Mouse (Mus musculus): ENCODE data around the gene Mybbp1a.

- TF ChIP-seq CTCF (IDR thresholded peaks at IDR 0.05; ENCODE audit: borderline replicate concordance, insufficient read depth, low read depth, low read length) (no peak), POLR2A (IDR thresholded peaks at IDR 0.05; ENCODE audit: borderline replicate concordance, insufficient read depth, low read length) (no peak)
Measured at GRCm38 (mm10) chr11:72478228-72478627, 37.1 kb downstream of the Mybbp1a start.
